Mouse (Mus musculus) heart, adult 11 months (tissue): ENCODE results near the gene Il1rap.

Experiments used
- DNase-seq: peaks from one replicate; pipeline ENCODE4 v3.0.0; 2022

The Il1rap gene

GRCm38 (mm10) chr16:26623141-26623540, 41.6 kb downstream of the Il1rap start:
- no peak for DNase-seq

- DNase-seq: no peak
Observed at GRCm38 (mm10) chr16:26626065-26626464, 44.6 kb downstream of the Il1rap start.

- DNase-seq: no peak
Observed at GRCm38 (mm10) chr16:26634800-26635199, 53.3 kb downstream of the Il1rap start.

- DNase-seq: peak; percentile 46
Observed at GRCm38 (mm10) chr16:26643077-26643476, 61.6 kb downstream of the Il1rap start.

GRCm38 (mm10) chr16:26646066-26646465, 64.6 kb downstream of the Il1rap start:
- DNase-seq: no peak

GRCm38 (mm10) chr16:26647036-26647435, 65.5 kb downstream of the Il1rap start:
- no peak for DNase-seq

- no peak for DNase-seq
Observed at GRCm38 (mm10) chr16:26662722-26663436, 81.4 kb downstream of the Il1rap start.

- DNase-seq: no peak
Observed at GRCm38 (mm10) chr16:26666401-26666800, 84.9 kb downstream of the Il1rap start.

GRCm38 (mm10) chr16:26669081-26669480, 87.6 kb downstream of the Il1rap start:
- no peak for DNase-seq

GRCm38 (mm10) chr16:26680381-26680780, 98.9 kb downstream of the Il1rap start:
- no peak for DNase-seq

- DNase-seq: no peak
Observed at GRCm38 (mm10) chr16:26689771-26690170, 108.3 kb downstream of the Il1rap start.

- no peak for DNase-seq
Observed at GRCm38 (mm10) chr16:26691294-26691693, 109.8 kb downstream of the Il1rap start.

- DNase-seq: no peak
Observed at GRCm38 (mm10) chr16:26698076-26698475, 116.6 kb downstream of the Il1rap start.

- DNase-seq: no peak
Observed at GRCm38 (mm10) chr16:26700440-26701103, 119.1 kb downstream of the Il1rap start.

- peak; percentile 91 for DNase-seq
Observed at GRCm38 (mm10) chr16:26705658-26706371, 124.3 kb downstream of the Il1rap start.

GRCm38 (mm10) chr16:26706503-26706902, 125.0 kb downstream of the Il1rap start:
- no peak for DNase-seq

- DNase-seq: no peak
Observed at GRCm38 (mm10) chr16:26710922-26711321, 129.4 kb downstream of the Il1rap start.

- no peak for DNase-seq
Observed at GRCm38 (mm10) chr16:26713538-26714316, 132.2 kb downstream of the Il1rap start.

GRCm38 (mm10) chr16:26722464-26722863, 141.0 kb downstream of the Il1rap start:
- peak; percentile 95 for DNase-seq

GRCm38 (mm10) chr16:26723952-26724747, 142.6 kb downstream of the Il1rap start:
- no peak for DNase-seq

GRCm38 (mm10) chr16:26728139-26728538, 146.6 kb downstream of the Il1rap start:
- no peak for DNase-seq

GRCm38 (mm10) chr16:26730941-26731340, 149.4 kb downstream of the Il1rap start:
- DNase-seq: no peak
